Mouse (Mus musculus) frontal cortex, postnatal 25 days (tissue): Measurements from ENCODE around the gene Tbl3.
"Not testable (repeated sequence)": the region's sequence is repeated elsewhere in the genome, so short reads cannot be mapped to it uniquely, and the experiment has no call there.

Experiments used
- DNase-seq, 2 experiments: peaks; one replicate each; pipeline ENCODE4 v3.0.0; 2022; ENCODE audit warnings: low spot score in 2 of 2

Tbl3 gene

GRCm38 (mm10) chr17:24727618-24728017, 20.2 kb upstream of the Tbl3 start, which contains the start of gene Rpl3l:
Rpl3l (plus strand) TSS chr17:24727820.
- DNase-seq: no peak

- no peak for DNase-seq
Observed at GRCm38 (mm10) chr17:24725637-24726390, 18.4 kb upstream of the Tbl3 start.

GRCm38 (mm10) chr17:24724184-24724583, 16.7 kb upstream of the Tbl3 start, which contains the start of gene Ndufb10:
Ndufb10 (minus strand) TSS chr17:24724478.
- DNase-seq: peak; percentile 95 to 96

DNA sequence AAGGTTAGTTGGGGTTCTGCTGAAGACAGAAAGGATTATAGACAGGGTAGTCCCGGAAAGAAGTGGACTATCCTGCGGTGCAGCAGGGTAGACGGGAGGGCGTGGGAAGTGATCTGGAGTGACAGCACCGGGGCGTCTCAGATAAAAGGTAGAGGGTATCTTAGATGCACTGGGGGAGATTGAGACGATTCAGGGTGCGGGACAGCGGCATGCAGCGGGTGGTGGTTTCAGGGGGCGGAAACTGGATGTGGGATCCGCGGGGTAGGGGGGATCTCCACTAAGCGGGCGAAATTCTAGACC, 16.4 kb upstream of the Tbl3 start:
- no peak for DNase-seq

GRCm38 (mm10) chr17:24723122-24723880, 15.8 kb upstream of the Tbl3 start:
- no peak for DNase-seq

- DNase-seq: no peak
Observed at GRCm38 (mm10) chr17:24722220-24722924, 14.9 kb upstream of the Tbl3 start.

DNA sequence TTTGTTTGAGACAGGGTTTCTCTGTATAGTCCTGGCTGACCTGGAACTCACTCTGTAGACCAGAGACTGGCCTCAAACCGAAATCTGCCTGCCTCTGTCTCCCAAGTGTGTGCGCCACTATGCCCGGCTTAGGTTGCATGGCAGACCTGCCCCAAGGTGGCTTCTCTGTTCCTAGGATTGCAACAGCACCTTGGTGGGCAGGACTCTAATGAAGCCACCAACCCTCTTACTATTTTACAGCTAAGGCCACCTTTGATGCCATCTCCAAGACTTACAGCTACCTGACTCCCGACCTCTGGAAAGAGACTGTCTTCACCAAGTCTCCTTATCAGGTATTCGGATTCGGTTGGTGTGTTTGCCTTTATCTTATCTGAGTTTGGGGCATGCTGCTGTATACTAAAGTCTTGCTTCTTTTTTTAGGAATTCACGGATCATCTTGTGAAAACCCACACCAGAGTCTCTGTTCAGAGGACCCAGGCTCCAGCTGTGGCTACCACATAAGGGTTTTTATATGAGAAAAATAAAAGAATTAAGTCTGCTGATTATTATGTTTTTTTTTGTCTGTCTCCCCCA, 14.0 kb upstream of the Tbl3 start:
- DNase-seq: not testable (repeated sequence)

- DNase-seq: not testable (repeated sequence)
Observed at GRCm38 (mm10) chr17:24720616-24721015, 13.2 kb upstream of the Tbl3 start.

GRCm38 (mm10) chr17:24719494-24720222, 12.2 kb upstream of the Tbl3 start:
- peak; percentile 96 to 98 for DNase-seq

- DNase-seq: not testable (repeated sequence)
Observed at GRCm38 (mm10) chr17:24718938-24719337, 11.5 kb upstream of the Tbl3 start.

DNA sequence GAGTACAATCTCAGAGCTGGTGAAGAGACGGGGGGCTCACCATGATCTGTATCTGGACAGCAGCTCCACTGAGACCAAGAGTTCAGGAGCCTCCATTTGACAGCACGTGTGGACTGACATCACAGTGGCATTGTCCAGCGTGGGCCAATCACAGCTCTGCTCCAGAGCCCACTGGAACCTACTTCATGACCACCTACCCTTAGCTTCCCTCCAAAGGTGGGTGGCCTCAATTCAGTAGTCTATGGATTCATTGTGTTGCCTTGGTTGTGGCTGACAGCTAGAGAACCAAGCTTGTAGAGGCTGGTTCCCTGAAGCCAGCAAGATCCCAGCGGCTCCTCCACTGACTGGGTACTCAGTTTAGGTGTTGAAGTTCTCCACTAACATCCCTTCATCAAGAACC, 10.5 kb upstream of the Tbl3 start, which contains the start of the genes Rnf151 and Rps2:
Gene Rnf151 (minus strand): TSS at position 121 of the 400 bp plus-strand sequence.
Gene Rps2 (plus strand): TSS at position 174 of the 400 bp plus-strand sequence.
- DNase-seq: no peak

DNA sequence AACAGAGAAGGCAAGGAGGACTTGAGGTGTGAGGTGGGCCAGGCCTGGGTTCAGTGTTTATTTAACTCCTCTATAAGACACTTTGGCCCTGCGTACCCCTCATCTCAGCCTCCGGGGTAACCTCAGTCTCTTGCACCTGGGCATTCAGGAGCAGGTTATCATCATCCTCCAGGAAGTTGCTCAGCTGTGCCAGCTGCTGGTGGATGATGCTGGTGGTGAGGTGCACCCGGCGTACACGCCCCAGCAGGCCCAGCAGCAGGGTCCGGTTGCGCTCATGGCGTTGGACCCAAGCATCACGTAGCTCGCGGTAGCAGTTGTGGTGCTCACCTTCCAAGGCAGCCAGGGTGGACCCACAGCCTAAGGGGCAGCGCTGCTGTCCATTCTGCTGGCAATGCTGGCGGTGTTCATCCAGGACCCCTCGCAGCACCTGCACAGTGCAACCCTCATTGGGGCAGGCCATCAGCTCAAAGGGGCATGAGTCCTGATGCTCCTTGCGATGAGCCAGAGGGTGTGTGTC, 8.8 kb upstream of the Tbl3 start:
- DNase-seq: no peak

DNA sequence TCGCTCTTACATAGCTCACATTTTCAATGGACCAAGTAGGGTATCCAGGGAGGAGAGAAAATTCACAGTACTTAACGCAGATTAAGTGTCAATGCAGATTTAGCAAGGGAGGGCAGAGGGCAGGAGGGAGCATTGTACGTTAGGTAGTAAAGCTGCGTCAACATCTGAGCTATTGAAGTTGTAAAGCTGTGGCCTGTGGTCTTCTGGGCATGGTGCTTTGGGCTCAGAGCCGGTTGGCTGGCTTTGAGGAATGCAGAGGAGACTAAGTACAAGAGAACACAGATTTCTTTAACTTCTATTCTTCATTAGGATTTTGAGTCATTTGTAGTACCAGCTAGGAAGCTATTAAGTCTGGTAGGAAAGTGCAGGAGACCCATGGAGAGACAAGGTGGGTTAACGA, 8.1 kb upstream of the Tbl3 start:
- DNase-seq: no peak

DNA sequence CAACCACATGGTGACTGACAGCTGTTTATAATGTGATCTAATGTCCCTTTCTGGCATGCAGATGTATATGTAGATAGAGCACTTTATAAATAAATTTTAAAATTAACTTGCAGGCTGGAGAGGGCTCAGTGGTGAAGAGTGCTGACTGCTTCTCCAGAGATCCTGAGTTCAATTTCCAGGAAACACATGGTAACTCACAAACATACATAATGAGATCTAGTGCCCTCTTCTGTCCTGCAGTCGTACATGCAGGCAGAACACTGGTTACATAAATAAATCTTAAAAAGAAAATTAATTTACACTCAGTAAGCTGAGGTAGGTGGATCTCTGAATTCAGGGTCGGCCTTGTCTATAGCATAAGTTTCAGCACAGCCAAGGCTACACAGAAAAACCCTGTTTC, 1.2 kb upstream of the Tbl3 start:
- DNase-seq: no peak

DNA sequence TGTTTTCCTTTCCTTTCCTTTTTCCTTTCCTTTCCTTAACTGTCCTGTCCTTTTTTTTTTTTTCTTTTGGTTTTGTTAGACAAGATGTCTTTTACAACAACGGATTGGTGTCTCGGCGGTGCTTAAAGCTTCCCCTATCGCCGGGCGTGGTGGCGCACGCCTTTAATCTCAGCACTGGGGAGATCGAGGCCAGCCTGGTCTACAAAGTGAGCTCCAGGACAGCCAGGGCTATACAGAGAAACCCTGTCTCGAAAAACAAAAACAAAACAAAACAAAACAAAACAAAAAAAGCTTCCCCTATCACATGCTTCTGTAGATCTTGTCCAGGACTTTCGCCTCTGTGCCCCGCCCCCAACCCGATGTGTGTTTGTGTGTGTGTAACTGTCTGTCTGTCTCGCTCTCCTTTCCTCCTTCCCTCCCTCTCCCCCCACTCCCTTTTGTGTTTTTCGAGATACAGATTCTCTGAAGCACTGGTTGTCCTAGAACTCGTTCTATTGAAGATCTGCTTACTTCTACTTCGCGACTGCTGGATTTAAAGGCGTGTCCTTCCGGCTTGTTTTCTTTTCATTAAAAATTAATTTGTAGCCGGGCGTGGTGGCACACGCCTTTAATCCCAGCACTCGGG, 453 bp upstream of the Tbl3 start:
- no peak for DNase-seq

DNA sequence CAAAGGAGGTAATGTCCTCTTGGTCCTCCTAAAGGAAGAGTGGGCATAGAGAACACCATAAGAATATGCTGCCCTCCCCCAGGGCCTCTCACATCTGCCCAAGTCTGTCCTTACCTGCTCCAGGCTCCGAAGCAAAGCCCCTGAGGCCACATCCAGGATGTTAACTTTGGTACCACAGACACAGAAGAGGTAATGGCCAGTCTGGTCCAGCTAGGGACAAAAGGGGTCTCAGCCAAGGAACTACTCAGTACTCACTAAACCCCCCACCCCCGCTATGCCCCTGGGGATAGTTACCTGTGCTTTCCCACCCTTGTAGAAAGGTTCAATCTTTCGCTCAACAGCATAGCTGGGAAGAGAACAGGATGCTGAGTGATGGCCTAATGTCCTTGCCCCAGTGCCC, 1.6 kb downstream of the Tbl3 start:
- no peak for DNase-seq

DNA sequence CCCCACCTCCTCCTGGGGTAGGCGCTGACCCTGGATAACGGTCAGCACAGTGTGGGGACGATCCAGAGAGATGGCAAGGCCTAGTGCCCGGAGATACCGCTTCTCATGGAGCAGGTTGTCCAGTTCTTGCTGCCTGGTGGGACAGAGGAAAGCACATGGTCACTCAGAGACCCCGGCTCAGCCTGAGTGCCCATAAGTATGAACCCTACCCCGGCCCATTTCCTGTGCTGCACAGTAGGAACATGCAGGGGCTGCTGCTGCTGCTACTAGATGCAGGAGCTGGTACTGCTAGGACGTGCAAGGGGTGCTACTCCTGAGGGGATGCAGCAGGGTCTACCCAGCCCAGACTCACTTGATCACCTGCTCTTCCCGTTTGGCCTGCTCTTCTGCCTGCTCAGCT, 6.2 kb downstream of the Tbl3 start:
- no peak for DNase-seq

DNA sequence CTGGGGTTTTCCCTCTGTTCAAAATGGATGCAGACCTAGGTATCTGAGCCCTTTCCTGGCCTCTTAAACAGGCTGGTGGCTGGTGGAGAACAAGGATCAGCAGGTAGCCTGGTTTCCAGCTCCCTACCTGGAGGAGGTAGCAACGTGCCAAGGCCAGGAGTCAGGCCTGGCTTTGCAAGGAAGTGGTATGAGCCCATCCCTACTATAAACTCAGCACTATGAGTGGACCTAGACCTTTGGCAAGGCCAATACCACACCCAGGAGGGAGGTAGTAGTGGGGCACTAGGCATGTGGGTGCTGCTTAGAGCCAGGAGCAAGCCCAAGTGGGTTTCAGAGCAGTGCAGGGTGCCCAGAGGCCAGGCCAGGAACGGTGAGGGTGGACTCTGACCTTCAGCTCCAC, 8.0 kb downstream of the Tbl3 start:
- DNase-seq: no peak

DNA sequence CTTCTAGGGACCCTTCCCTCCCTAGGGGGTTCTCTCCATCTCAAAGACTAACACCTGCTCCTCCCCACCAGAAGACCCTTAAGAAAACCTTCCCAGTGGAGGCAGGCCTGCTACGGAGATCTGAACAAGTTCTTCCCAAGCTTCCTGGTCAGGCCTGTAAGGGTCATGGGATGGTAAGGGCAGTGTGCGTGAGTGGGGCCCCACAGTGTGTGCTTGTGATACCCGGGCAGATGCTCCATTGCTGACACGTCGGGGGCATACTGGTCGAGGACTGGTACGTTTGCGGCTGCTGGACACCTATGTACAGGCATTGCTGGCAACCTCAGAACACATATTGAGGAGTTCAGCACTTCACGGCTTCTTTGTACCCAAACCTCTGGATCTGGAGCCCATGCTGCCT, 8.7 kb downstream of the Tbl3 start:
- no peak for DNase-seq

DNA sequence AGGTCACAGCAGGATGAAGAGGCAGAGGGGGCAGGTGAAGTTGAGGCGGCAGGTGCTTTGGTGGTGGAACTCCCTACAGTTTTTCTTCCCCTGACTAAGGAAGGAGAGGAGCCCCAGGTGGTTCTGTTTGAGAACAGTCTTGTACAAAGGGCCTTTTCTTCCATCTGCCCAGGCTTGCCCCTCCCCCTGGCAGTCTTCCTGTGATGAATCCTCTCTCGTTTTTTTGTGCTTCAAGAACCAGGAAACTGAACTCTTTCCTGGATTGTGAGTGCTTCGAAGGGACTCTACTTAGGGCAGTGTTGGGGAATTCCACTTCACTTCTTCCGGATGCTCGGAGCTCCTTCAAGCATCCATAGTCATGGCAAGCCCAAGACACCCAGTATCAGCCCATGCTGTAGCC, 9.5 kb downstream of the Tbl3 start:
- no peak for DNase-seq
